Mouse (Mus musculus): ENCODE measurements around the gene Scamp4. TPM values are rescaled to one million over a fixed set of nuclear protein-coding genes. Genes with fewer than 3 reads are reported as not detected.
"Not testable (repeated sequence)": the region's sequence is repeated elsewhere in the genome, so short reads cannot be mapped to it uniquely, and the experiment has no call there.

The Scamp4 gene
- total RNA-seq, 2 experiments from 2014 or later = 49.5 to 51.8 TPM

DNA sequence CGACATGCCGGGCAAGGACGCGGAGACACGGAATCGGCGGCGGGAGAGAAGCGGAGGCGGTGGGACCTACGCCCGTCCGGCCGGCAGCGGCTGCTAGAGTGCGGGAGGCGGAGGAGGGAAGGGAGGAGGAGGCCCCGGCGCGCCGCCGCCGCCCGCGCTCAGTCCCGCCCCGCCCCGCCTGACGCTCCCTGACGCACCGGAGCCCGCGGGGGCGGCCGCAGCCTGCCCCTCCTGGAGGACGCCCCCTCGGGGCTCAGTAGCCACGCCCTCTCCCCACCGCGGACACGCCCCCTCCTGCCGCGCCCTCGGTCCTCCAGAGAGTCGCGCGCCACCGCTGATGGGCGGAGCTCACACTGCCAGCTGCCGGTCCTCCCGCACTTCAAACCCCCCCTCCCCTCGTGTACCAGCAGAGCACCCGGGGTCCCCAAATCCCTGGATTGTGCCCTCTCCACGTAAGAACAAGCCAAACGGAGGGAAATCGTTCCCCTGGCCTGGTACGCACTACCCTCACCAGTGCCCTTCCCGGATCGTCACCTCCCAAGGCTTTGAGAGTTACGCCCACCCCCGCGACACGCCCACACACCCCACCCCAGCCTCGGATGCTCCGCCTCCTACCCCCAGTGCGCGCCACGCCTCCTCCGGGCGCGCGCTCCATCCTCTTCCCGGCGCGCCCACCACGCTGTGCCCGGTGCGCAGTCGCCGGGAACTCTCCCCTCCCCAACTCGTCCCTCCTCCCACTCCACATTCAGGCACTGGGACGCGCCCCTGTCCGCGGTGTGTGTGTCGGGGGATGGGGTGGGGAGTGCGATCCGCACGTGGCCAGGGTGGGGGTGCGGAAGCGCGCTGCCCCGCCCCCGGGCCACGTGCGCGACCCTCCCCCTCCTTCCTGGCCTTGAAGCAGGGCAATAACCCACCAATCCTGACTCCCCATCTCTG lies 25.2 kb upstream of the Scamp4 start, which contains the start of gene Klf16:
Gene Klf16, minus strand, starts transcription at position 127 of the 936 bp plus-strand sequence.
- peak; percentile 97 to 98 for DNase-seq (ENCODE audit: low spot score in 2 of 2)

DNA sequence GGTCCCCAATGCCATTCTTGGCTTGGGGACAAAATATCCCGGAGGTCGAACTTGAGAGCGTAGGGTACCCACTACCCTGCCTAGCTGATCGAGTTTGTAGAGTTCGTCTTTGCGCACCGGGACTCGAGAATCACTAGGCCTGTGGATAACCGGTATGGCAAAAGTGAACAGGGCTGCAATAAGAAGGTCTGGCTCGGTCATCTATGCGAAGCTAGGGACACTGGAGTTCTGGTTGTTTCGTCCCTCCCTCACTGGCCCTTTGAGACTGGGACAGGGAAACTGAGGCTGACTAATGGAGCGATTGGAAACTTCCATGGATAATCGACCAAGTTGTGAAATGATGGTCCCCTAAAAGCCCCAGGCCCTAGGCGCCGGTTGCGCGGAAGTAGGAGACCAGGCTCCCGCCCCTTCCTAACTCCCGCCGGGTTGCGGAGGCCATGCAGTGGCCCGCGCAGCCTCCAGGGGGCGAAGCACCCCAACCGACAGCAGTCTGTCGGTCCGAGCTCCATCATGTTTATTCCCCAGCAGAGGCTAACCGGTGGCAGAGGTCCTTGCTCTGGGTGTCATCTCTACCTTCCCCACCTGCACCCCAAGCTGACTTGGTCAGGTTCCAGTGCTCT lies 24.4 kb upstream of the Scamp4 start:
- DNase-seq (ENCODE audit: low spot score in 2 of 2) = peak; percentile 74 to 81

DNA sequence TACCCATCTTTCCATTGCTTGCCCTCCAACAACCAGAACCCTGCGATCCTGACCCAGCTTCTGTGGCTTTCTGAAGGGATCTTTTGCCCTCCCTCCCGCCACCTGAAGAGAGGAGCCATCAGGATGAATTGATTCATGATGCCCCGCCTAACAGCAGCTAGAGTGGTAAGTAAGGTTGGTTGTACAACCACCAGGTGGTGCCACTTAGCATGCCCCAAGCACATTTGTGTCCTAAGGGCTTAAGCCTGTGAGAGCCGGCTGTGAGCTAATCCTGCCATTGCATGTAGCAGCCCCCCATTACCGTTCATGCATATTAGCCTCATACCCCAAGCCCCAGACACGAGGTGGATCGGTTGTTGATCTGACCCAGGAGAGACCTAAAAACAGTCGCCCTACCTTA lies 23.8 kb upstream of the Scamp4 start:
- no peak for DNase-seq (ENCODE audit: low spot score in 2 of 2)

DNA sequence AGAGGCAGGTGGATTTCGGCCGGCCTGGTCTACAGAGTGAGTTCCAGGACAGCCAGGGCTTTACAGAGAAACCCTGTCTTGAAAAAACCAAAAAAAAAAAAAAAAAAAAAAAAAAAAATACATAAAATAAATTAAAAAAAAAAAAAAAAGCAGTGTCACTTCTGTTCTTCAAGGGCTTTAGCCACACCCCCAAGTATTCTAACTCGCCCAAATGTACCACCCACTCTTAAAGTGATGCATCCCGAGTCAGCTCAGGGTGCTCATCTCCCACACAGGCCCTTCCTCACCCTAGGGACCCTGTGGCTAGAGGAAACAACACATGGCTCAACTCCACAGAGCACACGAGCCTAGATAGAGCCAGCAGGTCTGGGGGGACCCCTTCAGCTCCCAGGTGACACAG lies 19.6 kb upstream of the Scamp4 start:
- DNase-seq (ENCODE audit: low spot score in 2 of 2) = no peak

DNA sequence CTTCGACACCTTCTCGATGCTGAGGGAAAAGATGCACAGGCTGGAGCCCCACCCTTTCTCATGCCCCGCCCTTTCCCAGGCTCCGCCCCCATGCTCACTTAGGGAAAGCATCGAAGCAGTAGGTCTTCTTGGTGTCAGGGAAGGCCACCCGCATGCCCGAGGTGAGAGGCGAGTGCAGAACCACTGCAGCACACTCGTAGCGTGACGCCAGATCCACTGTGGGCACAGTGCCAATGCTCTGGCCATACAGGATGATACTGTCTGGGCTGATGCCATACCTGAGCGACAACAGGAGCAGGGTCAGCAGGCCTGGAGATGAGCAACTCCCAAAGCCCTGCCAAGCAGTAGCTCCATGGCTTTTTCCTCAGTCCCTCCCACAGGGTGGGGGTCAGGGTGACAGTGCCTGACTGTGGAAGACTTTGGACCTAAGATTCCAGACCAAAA lies 18.6 kb upstream of the Scamp4 start:
- DNase-seq (ENCODE audit: low spot score in 2 of 2) = no peak

DNA sequence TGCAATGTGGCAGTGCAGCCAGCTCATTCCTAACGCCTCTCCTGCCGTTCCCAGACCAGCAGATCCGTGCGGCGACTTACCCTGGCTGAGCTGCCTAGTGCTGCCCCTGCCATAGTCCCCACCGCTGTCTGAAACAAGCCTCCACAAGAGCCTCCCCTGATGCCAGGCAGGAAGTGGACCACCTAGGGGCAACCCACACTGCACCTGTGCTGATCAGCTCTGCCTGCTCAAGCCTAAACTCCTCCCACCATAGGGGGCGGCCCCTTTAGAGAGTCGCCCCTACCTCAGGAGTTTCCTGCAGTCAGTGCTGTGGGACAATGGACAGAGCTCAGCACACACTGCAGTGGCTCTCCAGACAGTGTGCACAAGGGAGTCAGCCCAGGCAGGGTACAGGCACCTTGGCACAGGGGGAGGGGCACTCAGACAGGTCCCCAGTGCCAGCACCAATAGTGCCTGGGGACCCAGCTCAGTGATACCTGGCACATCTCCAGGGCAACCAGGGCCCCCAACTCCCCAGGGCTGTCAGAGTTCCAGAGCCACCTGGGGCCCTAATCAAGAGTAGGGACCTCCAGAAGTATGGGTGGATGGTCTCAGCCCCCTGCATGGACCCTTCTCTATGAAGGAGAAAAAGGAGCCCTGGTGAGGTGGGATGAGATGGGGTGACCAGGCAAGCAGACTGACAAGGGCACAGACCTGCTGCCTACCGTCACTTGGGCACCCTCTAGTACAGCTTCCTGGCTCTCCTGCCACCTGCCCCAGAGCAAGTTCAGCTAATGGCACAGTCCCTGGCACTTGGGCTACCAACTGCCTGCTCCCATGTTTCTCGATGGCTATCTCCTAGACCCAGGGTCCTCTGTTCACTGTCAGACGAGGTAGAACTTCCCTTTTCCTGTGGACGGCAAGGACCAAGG lies 17.8 kb upstream of the Scamp4 start:
- DNase-seq (ENCODE audit: low spot score in 2 of 2) = no peak

DNA sequence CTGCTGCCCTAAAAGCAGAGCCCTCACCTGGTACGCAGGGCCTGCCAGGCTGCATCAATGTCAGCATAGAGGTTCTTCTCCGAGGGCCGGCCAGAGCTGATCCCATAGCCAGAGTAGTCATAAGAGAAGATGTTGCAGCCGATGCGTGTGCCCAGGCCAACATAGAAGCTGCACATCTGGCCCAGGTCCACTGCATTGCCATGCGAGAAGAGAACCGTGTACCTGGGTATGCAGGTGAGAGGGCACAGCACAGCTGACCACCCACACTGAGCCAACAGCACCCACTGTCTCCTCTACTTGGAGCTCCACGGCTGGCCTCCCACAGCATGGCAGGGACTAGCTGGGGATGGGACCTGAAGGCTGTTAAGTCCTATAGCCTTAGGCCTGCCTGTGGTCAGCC lies 17.1 kb upstream of the Scamp4 start:
- no peak for DNase-seq (ENCODE audit: low spot score in 2 of 2)

DNA sequence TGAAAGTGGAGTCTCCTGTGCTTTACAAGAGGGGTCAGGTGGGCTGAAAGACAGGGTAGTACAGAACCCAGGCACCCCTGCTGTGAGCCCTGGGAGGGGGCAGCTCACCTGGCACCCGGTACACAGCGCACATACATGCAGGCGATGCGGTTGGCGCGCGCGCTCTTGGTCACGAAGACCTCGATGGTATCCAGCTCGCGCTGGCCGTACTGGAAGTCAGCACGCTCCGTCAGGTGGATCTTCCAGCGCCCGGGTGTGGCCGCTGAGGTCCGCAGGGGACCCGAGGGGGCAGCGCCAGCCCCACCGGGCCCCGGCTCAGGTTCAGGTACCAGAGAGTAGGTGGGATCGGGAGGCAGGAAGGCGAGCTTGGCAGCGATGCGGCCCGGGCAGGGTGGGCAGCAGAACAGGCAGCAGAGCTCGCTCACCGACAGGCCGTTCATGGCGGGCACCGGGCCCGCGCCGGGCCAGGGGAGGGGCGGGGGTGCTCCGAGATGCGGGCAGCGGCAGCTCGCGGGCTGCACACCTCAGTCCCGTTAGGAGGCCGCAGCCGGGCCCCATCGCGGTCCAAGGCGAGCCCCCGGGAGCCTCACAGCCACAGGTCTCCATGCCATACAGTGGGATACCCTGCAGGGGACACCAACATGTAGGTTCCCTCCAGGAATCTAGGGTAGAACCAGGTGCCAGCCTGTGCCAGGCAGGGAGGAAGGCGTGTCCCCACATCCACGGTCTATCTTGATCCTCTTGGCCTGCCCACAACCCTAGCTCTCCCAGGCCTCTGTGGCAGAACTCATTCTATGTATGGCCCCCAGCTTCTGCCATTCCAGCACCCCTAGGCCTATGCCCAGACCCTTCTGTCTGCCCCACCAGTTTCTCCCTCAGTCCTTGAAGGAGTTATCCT lies 16.0 kb upstream of the Scamp4 start:
- no peak for DNase-seq (ENCODE audit: low spot score in 2 of 2)

DNA sequence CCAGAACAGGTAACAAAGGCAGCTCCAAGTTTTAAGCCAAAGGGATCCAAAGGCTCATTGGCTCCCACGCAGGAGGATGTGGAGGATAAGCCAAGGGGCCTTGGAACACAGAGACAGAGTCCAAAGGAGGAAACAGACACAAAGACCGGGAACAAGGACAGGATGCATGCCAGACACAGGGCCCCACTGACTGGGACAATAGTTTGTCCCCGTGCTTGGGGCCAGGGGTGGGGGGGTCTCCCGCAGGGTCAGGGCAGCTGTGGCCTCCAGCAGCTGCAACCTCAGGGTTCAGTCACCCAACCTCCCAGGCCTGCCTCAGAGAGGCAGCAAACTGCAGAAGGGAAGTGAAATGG lies 15.4 kb upstream of the Scamp4 start:
- DNase-seq (ENCODE audit: low spot score in 2 of 2) = no peak

DNA sequence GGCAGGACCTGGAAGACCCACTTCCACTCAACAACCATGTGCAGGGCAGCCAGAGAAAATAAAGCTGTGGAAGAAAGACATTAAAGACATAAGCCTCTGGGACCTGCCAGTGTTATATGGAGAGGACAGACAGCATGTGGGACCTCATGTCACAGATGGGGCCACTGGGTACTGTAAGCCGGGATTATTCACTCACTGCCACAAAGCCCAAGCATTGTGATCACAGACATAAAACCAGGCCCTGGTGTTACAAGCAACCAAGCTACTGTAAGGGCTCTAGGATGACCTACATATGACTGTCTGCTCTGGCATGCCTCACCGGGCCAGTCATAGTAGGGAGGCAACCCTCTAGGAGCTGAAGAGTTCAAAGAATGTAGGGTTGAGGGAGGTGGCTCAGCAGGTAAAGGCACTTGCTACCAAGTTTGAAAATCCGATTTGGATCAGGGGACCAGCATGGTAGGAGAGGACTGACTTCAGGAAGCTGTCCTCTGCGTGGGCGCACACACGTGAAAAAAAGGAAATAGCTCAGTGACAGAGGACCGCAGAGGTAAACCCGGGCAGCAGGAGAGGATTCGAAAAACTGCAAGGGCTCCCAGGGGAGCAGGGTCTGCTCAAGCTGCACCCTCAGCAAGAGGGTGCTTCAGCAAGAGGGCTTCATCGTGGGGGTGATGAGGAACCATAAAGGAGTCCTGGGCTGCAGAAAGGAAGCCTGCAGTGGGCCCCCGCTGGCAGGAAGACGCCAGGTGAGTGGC lies 13.4 kb upstream of the Scamp4 start:
- DNase-seq (ENCODE audit: low spot score in 2 of 2) = no peak

DNA sequence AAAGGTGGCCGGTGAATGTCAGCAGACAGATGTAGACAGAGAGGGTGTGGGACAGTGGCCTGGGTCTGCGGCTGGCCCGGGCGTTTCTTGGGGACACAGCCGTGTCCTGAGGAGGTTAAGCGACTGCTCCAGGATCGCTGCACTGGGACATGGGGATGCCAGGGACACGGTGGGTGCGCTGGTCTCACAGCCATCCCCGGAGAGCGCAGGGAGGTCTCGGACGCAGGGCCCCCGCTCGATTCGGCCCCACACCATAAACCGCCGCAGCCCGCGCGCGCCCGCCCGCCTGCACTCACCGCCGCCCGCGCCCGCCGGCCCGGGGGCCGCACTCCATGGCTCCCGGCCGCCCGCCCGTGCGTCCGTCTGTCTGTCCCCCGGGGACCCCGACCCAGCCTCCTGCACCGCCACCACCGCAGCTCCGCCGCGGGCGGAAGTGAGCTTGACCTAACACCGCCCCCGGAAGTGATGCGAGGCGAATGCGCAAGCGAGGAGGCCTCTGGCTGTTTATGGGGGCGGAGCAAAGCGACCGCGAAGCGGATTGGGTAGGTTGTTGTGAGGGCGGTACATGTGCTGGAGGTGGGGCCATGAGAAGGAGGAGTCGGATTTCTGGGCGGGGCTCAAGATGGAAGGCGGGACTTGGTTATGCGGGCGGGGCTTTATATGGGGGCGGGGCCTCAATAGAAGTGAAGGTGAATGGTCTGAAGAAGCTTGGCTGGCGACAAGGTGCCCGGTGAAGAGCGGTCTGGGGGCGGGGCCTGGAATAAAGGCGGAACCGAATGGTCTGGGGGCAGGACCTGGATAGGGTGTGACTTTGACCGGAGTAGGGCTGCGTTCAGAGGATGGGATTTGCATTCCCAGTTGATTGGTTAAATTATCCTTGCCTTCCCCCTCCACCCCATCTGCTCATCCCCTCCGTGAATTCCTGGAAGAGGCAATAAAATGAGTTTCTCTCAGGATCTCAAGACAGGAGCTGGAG lies 12.5 kb upstream of the Scamp4 start, which contains the start of gene Abhd17a:
Gene Abhd17a, minus strand, starts transcription at position 463 of the 976 bp plus-strand sequence.
- peak; percentile 92 to 97 for DNase-seq (ENCODE audit: low spot score in 2 of 2)

DNA sequence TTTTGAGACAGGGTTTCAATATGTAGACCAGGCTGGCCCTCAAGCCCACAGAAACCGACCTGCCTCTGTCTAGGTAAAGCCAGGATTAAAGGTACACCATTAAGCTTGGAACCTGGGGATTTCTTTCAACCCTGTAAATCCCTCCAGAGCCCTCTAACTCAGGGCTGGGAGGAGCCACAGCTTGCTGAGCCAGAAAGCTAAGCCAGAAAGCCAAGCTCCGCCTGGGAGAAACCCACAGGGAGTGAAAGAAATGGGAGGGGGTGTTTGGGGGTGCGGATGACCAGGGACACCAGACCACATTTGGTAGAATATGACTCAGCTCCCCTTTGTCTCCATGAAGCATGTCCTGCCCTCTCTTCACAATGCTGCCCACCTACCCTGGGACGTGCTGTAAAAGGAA lies 6.4 kb upstream of the Scamp4 start:
- no peak for DNase-seq (ENCODE audit: low spot score in 2 of 2)

DNA sequence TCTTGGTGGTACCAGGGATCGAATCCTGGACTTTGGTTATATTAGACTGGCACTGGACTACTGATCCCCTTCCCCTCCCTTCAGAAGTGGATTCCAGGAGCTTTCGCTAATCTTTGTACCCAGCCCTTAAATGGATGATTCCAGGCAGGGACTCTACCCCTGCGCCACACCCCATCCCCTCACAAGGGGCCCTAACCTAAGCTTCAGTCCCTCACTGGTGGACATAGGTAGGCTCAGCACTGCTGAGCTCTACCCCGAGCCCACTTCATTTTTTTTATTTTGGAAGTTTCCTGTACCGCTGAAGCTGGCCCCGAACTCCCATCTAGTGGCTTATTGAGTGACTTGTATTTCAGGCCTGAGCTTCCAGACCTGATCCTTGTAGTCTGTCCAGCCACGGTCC lies 692 bp downstream of the Scamp4 start:
- DNase-seq (ENCODE audit: low spot score in 2 of 2) = no peak

DNA sequence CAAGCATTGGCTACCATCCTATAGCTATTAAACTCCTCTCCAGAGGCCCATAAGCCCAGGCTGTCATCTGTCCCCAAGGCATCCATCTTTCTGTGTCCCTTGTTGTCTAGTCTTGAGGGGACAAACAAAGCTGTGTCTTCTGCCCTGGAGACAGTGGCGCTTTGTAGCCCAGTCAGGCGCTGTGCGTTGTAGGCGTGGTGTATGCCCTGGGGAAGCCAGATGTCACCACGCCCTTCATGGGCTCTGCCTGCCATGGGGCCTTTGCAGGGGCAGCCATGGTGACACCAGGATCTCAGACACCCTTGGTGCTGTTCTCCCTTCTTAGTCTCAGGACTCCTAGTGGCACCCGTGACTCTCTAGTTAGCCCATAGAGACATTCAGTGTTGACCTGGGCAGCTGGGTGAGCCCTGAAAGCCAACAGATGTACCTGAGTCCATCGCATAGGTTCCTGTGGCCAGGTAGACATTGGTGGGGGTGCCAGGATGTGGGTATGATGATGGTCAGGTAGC lies 1.4 kb downstream of the Scamp4 start:
- DNase-seq (ENCODE audit: low spot score in 2 of 2) = no peak

DNA sequence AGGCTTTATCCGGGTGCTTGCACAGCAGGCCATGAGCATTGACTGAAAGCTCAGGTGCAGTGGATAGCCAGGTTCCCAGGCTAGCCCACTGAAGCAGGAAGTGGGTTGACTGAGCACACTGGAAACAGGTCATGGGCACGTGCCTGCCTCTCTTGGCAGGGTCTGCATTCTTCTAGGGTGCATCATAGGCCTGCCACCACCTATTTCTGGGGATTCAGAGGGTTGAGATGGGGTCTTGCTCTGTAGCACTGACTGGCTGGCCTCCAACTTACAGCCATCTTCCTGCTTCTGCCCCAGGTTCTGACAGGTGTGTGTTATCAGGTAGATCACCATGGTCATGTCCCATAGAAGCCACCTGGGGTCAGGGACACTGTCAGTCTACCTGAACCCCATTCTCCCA lies 2.3 kb downstream of the Scamp4 start:
- DNase-seq (ENCODE audit: low spot score in 2 of 2) = no peak

DNA sequence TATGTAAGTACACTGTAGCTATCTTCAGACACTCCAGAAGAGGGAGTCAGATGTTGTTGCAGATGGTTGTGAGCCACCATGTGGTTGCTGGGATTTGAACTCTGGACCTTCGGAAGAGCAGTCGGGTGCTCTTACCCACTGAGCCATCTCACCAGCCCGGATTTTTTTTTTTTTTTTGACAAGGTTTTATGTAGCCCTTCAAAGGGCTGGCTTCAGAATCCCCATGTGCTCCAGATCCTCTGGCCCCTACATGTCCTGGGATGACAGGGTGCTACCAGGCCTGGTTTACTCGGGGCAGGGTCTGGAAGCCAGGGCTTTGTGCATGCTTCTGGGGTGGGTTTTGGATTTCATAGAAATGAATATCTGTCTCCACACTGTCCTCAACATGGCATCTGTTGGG lies 3.0 kb downstream of the Scamp4 start, which contains the start of gene Gm49322:
Gene Gm49322, plus strand, starts transcription at position 301 of the 400 bp plus-strand sequence.
- not testable (repeated sequence) for DNase-seq (ENCODE audit: low spot score in 2 of 2)

DNA sequence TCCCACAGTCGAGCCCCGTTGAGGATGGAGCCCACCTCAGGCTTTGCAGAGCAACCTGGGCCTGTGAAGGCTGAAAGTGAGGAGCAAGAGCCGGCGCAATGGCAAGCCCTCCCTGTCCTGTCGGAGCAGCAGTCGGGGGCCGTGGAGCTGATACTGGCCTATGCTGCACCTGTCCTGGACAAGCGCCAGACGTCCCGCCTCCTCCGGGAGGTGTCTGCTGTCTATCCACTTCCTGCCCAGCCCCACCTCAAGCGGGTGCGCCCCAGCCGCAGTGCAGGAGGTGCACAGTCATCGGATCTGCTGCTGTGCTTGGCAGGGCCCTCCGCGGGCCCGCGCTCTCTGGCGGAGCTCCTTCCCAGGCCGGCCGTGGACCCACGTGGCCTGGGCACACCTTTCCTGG lies 3.6 kb downstream of the Scamp4 start:
- DNase-seq (ENCODE audit: low spot score in 2 of 2) = no peak

DNA sequence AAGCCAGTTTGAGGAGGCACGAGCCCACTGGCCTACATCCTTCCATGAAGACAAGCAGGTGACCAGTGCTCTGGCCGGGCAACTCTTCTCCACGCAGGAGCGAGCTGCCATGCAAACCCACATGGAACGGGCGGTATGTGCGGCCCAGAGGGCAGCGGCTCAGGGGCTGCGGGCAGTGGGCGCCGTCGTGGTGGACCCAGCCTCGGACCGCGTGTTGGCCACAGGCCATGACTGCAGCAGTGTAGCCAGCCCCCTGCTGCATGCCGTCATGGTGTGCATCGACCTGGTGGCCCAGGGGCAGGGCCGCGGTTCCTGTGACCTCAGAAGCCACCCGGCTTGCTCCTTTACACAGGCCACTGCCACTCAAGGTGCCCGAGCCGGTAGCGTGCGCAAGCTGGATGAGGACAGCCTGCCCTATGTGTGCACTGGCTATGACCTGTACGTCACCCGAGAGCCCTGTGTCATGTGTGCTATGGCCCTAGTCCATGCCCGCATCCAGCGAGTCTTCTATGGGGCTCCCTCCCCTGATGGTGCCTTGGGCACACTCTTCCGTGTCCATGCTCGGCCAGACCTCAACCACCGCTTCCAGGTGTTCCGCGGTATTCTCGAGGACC lies 4.2 kb downstream of the Scamp4 start:
- DNase-seq (ENCODE audit: low spot score in 2 of 2) = no peak

Measured in adrenal gland, postnatal 4 days (tissue).